Mouse (Mus musculus) midbrain, postnatal 0 days (tissue): ENCODE results near the gene Foxo4. TPM values are rescaled to one million over a fixed set of nuclear protein-coding genes. Genes with fewer than 3 reads are reported as not detected.
A peak's percentile ranks its signal among the peaks of the same experiment; 100 is the strongest.

Experiments
- ATAC-seq: fragments of 200-750 bp; cut with Nextera tagmentation; 2 replicates; pipeline ENCODE4 v1.8.0; 2017; ENCODE audit warnings: moderate number of reproducible peaks, mild to moderate bottlenecking, moderate TSS enrichment, moderate library complexity; ENCODE audit not compliant: low FRiP score
- DNase-seq: peaks from one replicate; pipeline ENCODE4 v3.0.0-alpha.2; 2015; ENCODE audit warnings: low spot score
- H3K27ac ChIP-seq: fragments of 300-500 bp; sonication (generic); 2 replicates; pipeline ENCODE4 v1.5.1; 2014; ENCODE audit warnings: low read depth, mild to moderate bottlenecking, low read length, mixed read lengths
- H3K27me3 ChIP-seq: fragments of 300-500 bp; sonication (generic); 2 replicates; pipeline ENCODE4 v1.6.1; 2014; ENCODE audit warnings: low read length, control low read depth, mixed read lengths; ENCODE audit not compliant: insufficient read depth
- H3K36me3 ChIP-seq: fragments of 300-500 bp; sonication (generic); 2 replicates; pipeline ENCODE4 v1.6.1; 2014; ENCODE audit warnings: low read length, control low read depth, mixed read lengths; ENCODE audit not compliant: insufficient read depth
- H3K4me1 ChIP-seq: fragments of 300-500 bp; sonication (generic); 2 replicates; pipeline ENCODE4 v1.6.1; 2014; ENCODE audit warnings: mild to moderate bottlenecking, control low read depth, antibody characterized with exemption, low read length, mixed read lengths; ENCODE audit not compliant: insufficient read depth
- H3K4me2 ChIP-seq: fragments of 300-500 bp; sonication (generic); 2 replicates; pipeline ENCODE4 v1.6.1; 2014; ENCODE audit warnings: low read depth, mild to moderate bottlenecking, low read length, mixed read lengths; ENCODE audit not compliant: poor library complexity, severe bottlenecking
- H3K4me3 ChIP-seq: fragments of 300-500 bp; sonication (generic); 2 replicates; pipeline ENCODE4 v1.5.1; 2014; ENCODE audit warnings: low read depth, mild to moderate bottlenecking, low read length, moderate library complexity
- H3K9ac ChIP-seq: fragments of 300-500 bp; sonication (generic); replicated peaks from 2 replicates; pipeline ENCODE4 v1.6.1; 2014; ENCODE audit warnings: mild to moderate bottlenecking, low read length, moderate library complexity, mixed read lengths; ENCODE audit not compliant: poor library complexity, severe bottlenecking
- H3K9me3 ChIP-seq: fragments of 300-500 bp; sonication (generic); 2 replicates; pipeline ENCODE4 v1.6.1; 2016; ENCODE audit warnings: low read length, control low read depth
- CTCF ChIP-seq: IDR thresholded peaks from 2 replicates; pipeline ENCODE4 v1.5.1; 2016; ENCODE audit warnings: antibody characterized with exemption, mild to moderate bottlenecking
- WGBS: fragments of 180-500 bp; shearing (Covaris S2); extraction: QIAGEN DNeasy Blood & Tissue Kit; methylation state at CpG from one replicate; pipeline ENCODE4 v1.1.7; 2014; 5-methylcytosine and 5-hydroxymethylcytosine counted together
- polyA plus RNA-seq: library from polyadenylated mRNA; unstranded; fragments of >200 nt; fragmentation: Nextera tagmentation; extraction: Ambion mirVana; gene quantifications from 2 replicates; pipeline ENCODE4 v1.2.1, GENCODE M21; 2015
- total RNA-seq: library from RNA; depleted of rRNA; stranded (reverse); fragments of >200 nt; gene quantifications from 2 replicates; pipeline ENCODE4 v1.2.3, GENCODE M21; 2014

The Foxo4 gene
- total and polyA plus RNA-seq, 2 experiments from 2014 or later: 0.65 to 9.8 TPM

DNA sequence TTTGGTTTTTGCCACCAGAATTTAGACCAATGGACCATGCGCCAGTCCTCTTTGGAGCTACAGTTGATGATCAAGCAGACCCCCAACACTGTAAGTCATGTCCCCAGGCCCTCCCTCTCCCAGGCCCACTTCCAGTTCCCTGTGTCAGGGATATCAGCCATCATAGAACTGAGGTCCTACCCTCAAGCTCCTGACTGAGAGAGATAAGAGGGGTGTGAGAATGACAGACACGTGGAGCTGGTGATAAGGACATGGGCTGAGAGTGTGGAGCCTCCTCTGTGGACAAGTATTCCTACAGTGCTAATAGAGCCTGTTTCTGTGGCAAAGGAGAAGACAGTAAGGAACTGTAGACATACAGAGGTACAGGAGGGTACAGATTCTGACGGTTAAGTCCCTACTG is 33.2 kb downstream of the Foxo4 start:
- WGBS: 98% methylated on average over 3 of the region's 3 CpGs
- H3K27me3 ChIP-seq: no peaks in the 10 kb centered on the region
- no peak overlapping the region for H3K4me2 ChIP-seq
- H3K27ac ChIP-seq: no peak overlapping the region
- DNase-seq: no peak
- H3K9me3 ChIP-seq: no peaks in the 10 kb centered on the region
- no peak for ATAC-seq
- H3K9ac ChIP-seq: no peak overlapping the region
- H3K36me3 ChIP-seq: peaks cover 20% of the 10 kb centered on the region
- no peak for TF ChIP-seq CTCF
- H3K4me1 ChIP-seq: no peaks in the 10 kb centered on the region
- no peak overlapping the region for H3K4me3 ChIP-seq

- no peak for TF ChIP-seq CTCF
- no peaks in the 10 kb centered on the region for H3K27me3 ChIP-seq
- H3K4me2 ChIP-seq: no peak overlapping the region
- H3K9ac ChIP-seq: no peak overlapping the region
- H3K4me3 ChIP-seq: no peak overlapping the region
- no peaks in the 10 kb centered on the region for H3K9me3 ChIP-seq
- DNase-seq (no peak), ATAC-seq (no peak)
- H3K27ac ChIP-seq: no peak overlapping the region
- H3K36me3 ChIP-seq: peaks cover 22% of the 10 kb centered on the region
- 88% methylated on average over 6 of the region's 6 CpGs for WGBS
- no peaks in the 10 kb centered on the region for H3K4me1 ChIP-seq
These were observed 34.1 kb downstream of the Foxo4 start for GRCm38 (mm10) chrX:101288432-101288831.

DNA sequence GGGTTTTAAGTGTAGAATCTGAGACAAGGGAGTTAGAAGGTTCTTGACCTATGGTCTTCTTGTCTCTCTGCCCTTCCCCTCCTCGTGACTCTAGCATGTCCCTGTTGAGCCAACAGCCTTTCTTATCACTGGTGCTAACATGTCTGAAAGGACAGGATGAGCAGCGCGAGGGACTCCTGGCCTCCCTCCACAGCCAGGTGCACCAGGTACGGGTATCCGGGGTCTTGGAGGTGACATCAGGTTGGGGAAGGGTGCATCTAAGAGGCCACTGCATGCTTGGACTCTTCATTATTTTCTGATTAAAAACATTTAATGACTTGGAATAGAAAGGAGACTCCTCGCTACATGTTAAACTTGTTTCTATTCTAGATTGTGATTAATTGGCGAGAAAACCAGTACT is 34.7 kb downstream of the Foxo4 start:
- Histone ChIP-seq H3K9ac (no peak overlapping the region), H3K36me3 (peaks cover 21% of the 10 kb centered on the region), H3K27ac (no peak overlapping the region), H3K9me3 (no peaks in the 10 kb centered on the region), H3K4me3 (no peak overlapping the region), H3K4me2 (no peak overlapping the region), H3K27me3 (no peaks in the 10 kb centered on the region), H3K4me1 (no peaks in the 10 kb centered on the region)
- TF ChIP-seq CTCF: no peak
- ATAC-seq (no peak), DNase-seq (no peak)
- 89% methylated on average over 7 of the region's 7 CpGs for WGBS

- no peak for TF ChIP-seq CTCF
- Histone ChIP-seq H3K4me3 (no peak overlapping the region), H3K4me1 (no peaks in the 10 kb centered on the region), H3K36me3 (peaks cover 18% of the 10 kb centered on the region), H3K4me2 (no peak overlapping the region), H3K9ac (no peak overlapping the region), H3K9me3 (no peaks in the 10 kb centered on the region), H3K27ac (no peak overlapping the region), H3K27me3 (no peaks in the 10 kb centered on the region)
- WGBS: 89% methylated on average over 10 of the region's 10 CpGs
- DNase-seq (no peak), ATAC-seq (no peak)
These were observed 35.8 kb downstream of the Foxo4 start for GRCm38 (mm10) chrX:101290111-101290510.

DNA sequence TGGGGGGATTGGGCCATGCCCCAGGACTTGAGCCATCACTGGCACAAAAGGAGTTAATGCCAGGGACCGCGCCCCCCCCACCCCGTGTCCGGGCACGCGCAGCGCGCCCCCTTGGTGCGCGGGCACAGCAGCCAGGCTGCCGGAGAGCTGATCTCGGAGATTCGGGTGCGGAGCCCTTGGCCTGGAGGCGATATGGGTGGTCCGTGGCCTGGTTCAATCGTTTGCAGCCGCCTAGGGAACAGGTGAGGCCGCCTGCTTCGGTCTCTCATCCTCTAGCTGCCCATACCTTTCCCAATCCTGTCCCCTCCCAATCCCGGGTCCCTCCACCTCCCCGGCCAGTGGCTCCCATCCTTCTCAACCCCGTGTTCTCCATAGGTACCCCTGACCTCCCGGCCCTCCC is 44.7 kb downstream of the Foxo4 start, which contains the start of gene Nlgn3:
Gene Nlgn3, plus strand, starts transcription at position 114 of the 400 bp plus-strand sequence.
- WGBS: 37% methylated on average over 16 of the region's 24 CpGs
- peak within 1 kb of the TSS; percentile 50 for H3K4me3 ChIP-seq

DNA sequence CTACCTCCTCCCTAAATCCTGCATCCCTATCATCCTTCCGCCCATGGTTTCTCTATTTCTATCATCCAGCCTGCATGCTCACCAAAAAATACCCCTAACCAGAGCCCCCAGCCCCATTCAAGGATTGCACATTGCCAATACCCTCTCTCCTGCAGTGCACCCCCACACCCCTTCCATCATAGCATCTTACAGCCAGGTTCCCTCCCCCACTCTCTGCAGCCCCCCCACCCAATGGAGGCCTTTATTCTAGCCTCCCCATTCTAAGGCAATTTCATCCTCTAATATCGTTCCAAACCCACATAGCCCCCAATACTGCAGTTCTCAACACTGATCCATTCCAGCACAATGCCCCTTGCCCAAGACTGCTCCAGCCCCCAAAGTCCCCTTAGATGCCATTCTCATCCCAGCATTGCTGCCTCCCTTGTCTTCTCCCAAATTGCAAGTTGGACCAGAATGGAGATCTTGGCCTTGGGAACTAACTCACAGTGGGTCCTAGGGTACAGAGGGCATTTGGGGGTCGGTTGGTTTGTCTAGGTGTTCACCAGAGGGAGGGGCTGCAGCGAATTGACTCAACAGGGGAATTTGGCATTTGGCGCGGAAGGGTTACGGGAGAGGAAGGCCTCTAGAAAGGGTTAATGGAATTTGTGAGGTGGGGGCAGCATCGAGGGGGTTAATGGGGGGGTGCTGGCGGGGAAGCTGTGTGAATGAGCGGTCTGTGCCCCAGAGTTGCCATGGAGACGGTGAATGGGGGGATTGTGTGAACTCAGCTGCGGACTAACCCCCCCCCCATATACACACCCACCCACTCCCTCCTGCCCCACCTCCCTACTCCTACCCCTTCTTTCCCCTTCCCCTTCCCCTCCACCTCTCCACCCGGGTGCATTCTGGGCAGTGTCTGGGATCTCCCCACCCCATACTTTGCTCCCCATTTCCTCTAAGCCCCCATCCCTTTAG is 45.4 kb downstream of the Foxo4 start:
- H3K36me3 ChIP-seq: peaks cover 4% of the 10 kb centered on the region; the same call in 1 of the 2 replicates
- H3K9me3 ChIP-seq: no peaks in the 10 kb centered on the region
- no peaks in the 10 kb centered on the region for H3K27me3 ChIP-seq
- H3K4me2 ChIP-seq: peak overlapping the region; percentile 60
- peak overlapping the region; percentile 50 for H3K4me3 ChIP-seq
- peak overlapping the region; percentile 77 for H3K9ac ChIP-seq
- 23% methylated on average over 10 of the region's 13 CpGs for WGBS
- ATAC-seq: peak; percentile 78
- peak; percentile 80 for DNase-seq
- no peaks in the 10 kb centered on the region for H3K4me1 ChIP-seq
- TF ChIP-seq CTCF: no peak
- peak overlapping the region; percentile 77 for H3K27ac ChIP-seq

More for the DNA sequence above, 44.7 kb downstream of the Foxo4 start, which contains the start of gene Nlgn3:
- 0 out of 2 replicates have a peak, but pooled peaks have one; percentile 27 for ATAC-seq
- H3K27me3 ChIP-seq: no peaks in the 10 kb centered on the region
- H3K27ac ChIP-seq: peak within 1 kb of the TSS; percentile 77
- H3K9ac ChIP-seq: peak within 1 kb of the TSS; percentile 77
- peak; percentile 53 for DNase-seq
- no peaks in the 10 kb centered on the region for H3K4me1 ChIP-seq
- H3K4me2 ChIP-seq: peak within 1 kb of the TSS; percentile 60
- peaks cover 4% of the 10 kb centered on the region; the same call in 1 of the 2 replicates for H3K36me3 ChIP-seq
- no peak for TF ChIP-seq CTCF
- H3K9me3 ChIP-seq: no peaks in the 10 kb centered on the region
